Mouse (Mus musculus): Measurements from ENCODE around the gene Brk1.

Gene Brk1

DNA sequence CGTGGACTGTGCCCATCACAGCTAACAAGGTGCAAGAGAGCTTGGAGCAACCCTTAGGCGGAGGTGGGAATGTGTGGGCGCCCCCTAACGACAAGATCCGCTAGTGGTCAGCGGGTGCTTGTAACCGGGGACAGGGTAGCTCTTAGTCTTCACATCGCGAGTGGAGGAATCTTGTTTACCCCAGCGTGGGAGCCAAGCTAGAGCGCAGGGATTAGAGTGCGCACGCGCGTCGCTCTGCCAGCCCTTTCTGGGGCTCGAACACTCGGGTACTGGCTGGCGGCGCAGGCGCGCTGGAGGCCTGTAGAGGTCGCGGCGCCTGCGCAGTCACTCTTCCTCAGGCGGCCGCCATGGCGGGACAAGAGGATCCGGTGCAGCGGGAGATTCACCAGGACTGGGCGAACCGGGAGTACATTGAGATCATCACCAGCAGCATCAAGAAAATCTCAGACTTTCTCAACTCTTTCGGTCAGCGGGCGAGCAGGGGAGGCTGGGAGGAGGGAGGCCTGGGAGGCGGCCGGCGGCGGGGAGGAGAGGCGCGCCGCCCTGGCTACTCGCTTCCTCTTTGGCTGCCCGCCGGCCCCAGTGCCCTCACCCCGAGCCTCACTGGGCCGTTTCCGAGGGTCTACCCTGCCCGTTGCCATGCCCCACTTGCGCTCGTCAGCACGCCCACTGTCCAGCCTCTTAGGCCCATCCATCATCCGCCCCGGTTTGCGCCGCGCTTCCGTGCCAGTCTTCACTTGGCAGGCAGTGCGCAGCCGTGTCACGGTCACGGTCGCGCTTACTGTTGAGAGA lies at the start of gene Brk1:
Gene Brk1 (plus strand): TSS at position 341 of the 792 bp plus-strand sequence.
- peak; percentile 68 to 85 for DNase-seq (ENCODE audit: low spot score in 2 of 2)

DNA sequence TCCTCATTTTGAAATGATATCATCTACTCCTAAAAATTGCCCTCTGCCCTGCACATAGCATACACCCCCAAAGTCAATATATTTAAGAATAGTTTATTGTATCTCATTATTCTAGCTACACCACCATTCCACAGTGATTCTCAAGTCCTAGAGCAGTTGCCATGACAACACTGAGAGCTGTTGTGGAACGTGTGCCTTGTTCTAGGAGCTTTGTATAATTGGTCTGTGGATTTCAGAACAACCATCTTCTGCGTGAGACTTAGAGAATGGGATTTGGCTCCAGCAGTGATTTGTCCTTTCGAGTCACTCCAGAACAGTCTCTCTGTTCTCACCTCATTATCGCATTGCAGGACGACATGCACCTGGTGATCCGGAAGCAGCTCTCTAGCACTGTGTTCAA lies 44.8 kb upstream of the Brk1 start:
- DNase-seq (ENCODE audit: low spot score in 2 of 2): no peak

DNA sequence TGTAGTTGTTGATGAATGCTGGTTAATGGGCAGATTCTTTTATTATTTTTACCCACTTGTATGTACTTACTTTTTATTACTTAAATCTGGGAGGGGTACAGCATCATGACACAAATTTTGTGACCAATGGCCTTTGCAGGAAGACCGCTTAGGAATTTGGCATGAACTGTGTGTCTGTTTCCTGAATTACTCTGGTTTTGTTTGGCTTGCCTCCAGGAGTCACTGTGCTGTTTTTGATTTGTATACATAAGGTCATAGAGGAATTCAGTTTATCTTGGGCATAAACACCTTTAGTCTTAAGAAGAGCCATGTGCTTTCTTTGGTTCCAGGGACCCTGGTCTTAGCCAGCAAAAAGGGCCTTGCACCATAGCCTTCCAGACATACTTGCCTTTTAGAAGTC lies 40.0 kb upstream of the Brk1 start:
- no peak for DNase-seq (ENCODE audit: low spot score in 2 of 2)

DNA sequence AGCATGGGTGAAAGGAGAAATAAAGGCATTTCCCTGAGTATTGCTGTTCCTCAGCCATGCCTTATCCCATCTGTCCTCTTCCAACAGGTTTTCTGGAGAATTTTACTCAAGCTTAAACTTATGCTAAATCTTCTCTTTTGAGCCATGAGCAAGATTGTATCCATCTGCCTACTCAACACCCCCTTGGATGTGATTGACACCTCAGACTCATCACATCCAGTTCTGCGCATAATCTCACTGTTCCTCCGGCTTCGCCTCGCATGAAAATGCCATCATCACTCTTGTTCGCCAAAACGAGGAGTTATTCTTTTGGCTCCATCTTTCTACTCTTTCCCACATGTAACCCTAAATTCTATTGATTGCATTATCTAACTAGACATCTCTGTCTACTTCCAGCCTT lies 28.5 kb upstream of the Brk1 start:
- no peak for DNase-seq (ENCODE audit: low spot score in 2 of 2)

DNA sequence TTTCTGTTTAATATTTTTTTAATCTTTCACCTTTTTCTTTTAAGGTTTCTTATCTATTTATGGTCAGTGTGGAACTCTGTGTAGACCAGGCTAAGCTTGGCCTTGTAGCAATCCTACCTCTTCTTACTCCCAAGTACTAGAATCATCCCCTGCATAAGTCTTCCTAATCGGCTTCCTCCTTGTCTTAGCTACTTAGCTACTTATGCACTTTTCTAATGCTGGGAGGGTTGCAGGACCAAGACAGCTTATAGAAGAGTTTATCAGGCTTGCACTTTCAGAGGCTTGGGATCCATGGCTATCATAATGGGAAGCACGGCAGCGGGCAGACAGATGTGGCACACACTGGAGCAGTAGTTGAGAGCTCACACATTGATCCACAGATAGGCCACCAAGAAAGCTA lies 25.3 kb upstream of the Brk1 start:
- DNase-seq (ENCODE audit: low spot score in 2 of 2): no peak

DNA sequence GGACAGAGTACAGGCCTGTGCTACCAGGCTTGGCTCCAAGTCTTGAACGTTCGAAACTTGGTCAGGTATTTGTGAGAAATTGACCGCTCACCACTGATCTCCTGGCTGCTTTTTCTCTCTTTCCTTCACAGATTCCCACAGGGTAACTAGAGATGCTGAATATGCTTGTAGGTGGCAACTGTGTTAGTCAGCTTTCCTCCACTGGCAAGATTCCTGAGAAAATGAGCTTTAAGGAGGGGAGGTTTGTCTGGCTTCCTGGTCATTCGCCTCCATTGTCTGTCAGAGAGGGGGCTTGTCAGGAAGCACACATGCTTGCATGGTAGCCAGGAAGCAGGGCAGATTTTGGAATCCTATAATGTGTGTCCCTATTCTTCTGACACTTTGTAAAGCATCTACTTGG lies 21.5 kb upstream of the Brk1 start:
- DNase-seq (ENCODE audit: low spot score in 2 of 2): no peak

DNA sequence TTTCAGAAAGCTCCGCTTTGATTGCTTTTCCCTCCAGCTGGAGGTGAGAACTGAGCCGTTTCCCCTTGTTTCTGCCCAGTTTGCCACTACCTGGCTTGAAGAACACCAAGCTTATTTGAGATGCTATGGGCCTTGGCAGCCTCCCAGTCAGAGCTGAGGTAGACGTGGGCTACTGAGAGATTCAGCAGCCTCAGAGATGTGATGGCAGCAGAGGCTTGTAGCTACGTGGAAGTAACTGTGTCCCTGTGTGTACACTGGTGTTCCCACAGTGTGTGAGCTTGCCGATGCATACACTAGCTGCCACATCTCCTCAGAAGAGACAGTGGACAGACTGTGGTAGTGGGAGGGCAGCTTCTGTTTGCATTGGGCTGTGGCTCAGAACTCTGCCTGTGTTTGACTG lies 19.5 kb upstream of the Brk1 start:
- no peak for DNase-seq (ENCODE audit: low spot score in 2 of 2)

DNA sequence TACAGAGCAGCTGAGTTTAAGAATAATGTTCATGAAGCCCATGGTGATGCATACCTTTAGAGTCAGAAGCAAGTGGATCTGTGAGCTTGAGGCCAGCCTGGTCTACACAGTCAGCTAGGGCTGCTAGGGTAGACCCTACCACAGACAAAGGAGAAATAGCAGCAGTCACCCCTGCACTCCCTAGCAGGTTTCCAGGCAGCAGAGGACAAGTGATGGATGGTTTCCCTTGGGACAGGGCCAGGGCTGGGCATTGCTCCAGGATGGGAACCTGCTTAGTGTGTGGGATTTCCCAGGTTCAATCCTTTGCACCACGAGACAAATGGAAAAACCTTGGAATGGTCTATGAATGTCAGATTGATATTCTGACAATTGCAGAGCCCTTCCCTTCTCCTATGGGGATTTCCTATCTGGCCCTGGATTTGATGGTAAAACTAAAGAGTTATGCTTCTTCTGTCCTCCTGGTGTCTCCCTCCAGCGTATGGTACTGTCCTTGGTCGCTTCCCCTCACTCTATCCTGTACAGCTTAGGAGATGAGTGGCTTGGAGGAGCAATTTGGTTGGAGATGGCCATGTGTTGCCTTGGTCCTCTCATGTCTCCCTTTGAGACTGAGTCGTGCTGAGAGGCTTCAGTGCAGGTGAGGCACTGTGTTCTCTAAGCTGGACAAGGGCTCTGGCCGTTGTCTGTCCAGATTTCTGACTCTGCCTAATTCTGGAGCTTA lies 17.9 kb upstream of the Brk1 start:
- DNase-seq (ENCODE audit: low spot score in 2 of 2): no peak

DNA sequence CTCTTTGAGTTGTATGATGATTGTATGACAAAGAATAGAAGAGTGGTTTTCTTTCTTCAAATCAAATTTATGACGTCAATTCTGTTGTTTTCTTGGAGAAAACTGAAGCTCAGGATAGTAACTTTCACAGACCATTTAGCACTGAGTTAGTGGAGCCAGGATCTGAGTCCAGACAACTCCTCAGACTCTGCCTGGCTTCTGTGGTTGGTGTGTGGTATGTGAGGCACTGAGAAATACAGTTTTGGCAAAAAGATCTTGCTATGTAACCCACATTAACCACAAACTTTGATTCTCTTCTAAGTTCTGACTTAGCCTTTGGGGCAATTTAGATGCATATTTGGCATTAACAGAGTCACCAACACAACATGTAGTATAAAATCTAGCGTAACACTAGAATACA lies 11.9 kb upstream of the Brk1 start:
- DNase-seq (ENCODE audit: low spot score in 2 of 2): no peak

DNA sequence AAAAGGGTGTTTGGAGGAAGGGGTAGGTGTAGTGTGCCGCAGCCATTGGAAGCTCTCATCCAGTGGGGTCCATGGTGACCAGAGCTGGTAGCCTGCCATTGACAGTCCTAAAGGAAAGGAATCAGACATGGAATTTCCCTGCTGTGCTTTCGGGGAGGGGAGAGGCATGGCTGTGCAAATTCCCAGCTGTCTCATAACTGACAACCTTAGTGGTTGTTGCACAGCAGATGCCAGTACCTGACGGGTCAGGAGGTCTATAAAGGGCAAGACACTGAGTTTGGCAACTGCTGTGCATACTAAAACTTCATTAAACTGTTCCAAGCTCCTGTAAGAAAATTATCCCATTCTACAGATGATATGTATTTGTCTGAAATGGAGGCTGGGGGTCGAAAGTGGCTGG lies 6.6 kb upstream of the Brk1 start:
- no peak for DNase-seq (ENCODE audit: low spot score in 2 of 2)

DNA sequence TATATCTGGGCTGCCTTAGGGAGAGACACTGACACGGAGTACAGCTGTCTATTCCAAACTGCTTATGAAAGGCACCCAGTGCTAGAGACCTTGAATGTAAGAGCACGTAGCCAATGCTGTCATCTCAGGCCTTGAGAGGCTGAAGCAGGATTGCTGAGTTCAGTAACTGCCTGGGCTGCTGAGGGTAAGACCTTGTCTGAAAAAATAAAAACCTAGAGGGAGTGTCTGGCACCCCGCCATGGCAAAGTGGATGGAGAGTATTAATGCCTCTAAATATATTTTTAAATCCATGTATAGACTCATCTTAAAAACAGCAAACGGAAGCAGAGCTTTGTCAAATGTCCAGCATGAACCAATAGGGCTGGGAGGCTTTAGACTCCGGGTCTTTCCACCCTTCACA lies 4.7 kb upstream of the Brk1 start:
- DNase-seq (ENCODE audit: low spot score in 2 of 2): no peak

DNA sequence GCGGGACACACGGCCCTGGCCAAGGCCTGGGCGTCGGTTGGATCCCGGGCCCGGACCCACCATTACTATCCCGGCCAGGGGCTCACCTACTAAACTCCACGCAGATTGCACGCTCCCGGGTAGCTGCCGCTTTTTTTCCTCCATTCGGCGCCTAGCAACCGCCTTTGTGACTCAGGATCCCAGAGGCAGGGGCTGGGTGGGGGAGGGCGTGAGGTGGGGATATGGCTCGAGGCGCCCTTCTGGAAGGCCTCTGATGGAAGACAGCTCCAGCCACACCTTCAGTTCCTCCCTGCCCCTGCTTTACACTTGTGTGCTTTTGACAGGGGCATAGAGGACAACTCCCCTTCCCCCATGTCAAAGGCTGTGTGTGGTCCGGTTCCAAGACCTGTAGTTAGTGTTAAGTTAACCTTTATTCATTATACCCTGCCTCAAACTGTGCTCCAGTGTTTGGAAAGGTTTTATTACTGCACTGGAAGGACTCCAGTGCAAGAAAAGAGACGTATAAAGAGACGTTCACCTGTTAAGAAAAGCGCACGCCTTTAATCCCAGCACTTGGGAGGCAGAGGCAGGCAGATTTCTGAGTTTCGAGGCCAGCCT lies 3.9 kb upstream of the Brk1 start, which contains the start of gene Fancd2os:
Gene Fancd2os (minus strand): TSS at position 173 of the 597 bp plus-strand sequence.
- DNase-seq (ENCODE audit: low spot score in 2 of 2): no peak

DNA sequence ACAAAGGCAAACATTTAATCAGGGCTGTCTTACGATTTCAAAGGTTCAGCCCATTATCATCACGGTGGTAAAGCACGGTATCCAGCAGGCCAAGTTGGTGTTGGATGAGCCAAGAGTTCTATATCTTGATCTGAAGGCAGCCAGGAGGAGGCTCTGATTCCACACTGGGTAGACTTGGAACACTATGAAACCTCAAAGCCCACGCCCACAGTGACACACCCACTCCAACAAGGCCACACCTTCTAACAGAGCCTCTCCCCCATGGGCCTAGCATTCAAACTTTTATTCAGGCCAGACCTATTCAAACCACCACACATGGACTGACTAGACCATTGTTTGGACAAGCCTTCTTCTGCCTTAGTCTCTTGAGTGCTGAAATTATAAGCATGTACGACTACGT lies 1.8 kb upstream of the Brk1 start:
- no peak for DNase-seq (ENCODE audit: low spot score in 2 of 2)

DNA sequence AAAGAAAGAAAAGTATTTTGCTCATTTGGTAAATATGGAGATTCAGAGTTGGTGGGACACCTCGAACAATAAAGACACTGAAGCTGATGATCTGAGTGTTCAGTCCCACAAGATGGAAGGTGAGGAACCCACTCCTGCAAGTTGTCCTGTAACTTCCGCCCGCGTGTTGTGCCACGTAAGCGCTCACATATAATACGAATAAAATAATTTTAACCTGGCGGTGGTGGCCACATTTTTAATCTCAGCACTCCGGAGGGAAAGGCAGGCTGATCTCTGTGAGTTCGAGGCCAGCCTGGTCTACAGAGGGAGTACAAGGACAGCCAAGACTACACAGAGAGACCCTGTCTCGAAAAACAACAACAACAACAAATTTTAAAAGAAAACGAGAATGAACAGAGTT lies 579 bp upstream of the Brk1 start:
- peak in 1 of 2 experiments; percentile 14 for DNase-seq (ENCODE audit: low spot score in 2 of 2)

DNA sequence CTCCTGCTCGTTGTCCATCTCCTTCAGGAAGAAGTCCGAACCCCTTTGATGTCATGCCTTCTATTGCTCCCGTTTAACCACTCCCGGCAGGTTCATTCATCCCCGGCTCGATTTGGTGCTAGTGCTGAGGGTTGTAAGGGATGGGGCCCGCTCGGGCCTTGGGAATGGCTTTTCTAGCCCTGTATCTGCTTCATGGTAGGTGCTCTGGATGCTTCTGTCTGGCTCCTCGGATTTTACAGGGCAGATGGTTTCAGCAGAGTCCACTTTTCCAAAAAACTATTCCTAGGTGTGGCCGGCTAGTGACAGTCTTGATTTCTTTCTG lies 613 bp downstream of the Brk1 start:
- no peak for DNase-seq (ENCODE audit: low spot score in 2 of 2)

DNA sequence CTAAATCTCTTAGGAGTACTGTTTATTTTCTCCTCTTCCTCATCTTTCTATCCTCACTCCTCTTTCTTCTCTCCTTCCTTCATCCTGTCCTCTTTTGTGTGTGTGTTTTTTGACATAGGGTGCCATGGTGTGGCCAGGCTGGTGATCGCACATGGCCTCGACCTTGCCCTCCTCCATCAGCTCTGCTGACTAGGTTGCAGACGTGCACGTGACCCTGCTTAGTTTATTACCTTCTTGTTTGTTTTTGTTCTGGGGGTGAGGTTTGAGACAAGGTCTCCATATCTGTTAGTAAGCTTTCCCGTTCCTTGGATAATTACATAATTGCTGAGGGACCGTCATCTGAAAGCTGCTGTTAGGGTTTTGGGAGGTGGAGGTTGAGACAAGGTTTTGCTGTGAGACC lies 4.3 kb downstream of the Brk1 start:
- no peak for DNase-seq (ENCODE audit: low spot score in 2 of 2)

DNA sequence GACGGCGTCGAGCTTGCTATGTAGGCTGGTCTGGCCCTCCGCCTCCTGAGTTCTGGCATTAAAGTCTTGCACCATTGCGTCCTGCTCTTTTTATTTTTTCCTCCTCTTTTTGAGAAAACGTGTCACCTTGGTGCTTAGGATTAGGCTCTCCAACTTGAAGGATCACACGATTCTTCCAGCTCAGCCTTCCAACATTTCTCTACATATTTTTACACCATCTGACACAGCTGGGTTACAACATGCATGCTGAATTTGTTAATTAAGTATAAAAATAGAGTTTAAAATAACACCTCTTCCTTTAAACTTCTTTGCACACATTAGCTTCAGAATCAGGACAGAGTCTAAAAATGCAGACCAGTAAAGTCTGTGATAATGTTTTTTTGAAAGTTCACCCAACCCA lies 4.7 kb downstream of the Brk1 start:
- DNase-seq (ENCODE audit: low spot score in 2 of 2): no peak

DNA sequence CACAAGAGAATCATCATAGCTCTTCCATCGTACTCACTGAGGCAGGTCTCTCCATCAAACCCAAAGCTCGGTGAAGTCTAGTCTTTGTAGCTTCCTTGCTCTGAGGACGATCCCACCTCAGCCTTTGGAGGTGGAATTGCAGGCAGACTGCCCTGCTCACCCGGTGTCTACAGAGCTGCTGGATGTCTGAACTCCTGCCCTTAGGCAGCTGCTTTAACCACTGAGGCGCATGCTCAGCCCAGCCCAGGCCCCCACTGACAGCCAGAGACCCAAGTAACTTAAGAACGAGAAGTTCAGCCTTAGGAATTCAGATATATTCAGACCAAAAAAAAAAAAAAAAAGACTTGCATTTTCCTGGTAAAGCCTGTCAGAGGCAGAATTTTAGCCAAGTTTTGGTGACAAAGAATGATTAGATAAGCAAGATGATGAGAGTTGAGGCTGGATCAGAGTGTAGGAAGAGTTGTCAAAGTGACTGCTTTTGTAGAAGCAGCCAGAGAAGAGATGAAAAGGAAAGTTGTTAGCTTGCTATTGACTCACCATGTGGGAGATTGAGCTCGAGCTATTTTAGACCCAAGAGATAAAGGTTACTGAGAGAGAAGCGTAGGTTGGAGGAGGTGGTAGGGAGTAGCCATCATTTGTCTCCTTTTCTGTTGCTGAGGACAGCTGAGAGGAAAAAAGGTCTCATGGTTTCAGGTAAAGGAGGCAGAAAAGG lies 7.8 kb downstream of the Brk1 start:
- DNase-seq (ENCODE audit: low spot score in 2 of 2): no peak

DNA sequence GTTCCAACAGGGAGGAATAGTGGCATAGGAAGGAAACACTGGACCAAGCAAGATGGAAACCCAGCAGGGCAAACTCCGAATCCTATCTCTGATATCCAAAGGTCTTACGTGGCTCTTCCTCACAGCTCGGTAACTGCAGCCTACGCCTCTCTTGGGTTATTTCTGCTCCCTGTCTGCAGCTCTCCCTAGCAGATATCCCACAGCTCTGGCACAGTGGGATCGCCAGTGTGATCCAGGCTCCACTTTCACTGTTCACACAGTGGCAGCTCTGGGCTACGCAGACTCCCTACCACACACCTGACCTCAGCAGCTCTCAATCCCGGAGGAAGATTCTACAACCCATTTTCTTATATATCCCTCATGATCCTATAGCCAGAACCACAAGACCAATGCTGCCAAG lies 9.6 kb downstream of the Brk1 start:
- no peak for DNase-seq (ENCODE audit: low spot score in 2 of 2)

DNA sequence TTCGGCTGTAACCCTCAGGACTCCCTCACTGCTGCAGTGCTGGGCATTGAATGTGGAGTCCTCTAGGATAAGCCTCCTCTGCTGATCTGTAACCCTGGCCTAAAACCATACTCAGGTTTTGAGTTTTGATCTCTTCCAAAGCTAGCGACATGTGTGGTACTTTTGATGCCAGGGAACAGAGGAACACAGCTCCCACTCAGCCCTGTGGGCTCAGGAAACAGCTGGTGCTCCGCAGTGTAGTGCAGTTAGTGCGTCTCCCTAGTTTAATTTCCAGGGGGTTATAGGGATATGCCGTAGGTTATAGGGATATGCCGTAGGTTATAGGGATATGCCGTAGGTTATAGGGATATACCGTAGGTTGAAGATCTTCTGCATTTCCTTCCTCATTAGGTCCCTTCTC lies 10.4 kb downstream of the Brk1 start:
- no peak for DNase-seq (ENCODE audit: low spot score in 2 of 2)

DNA sequence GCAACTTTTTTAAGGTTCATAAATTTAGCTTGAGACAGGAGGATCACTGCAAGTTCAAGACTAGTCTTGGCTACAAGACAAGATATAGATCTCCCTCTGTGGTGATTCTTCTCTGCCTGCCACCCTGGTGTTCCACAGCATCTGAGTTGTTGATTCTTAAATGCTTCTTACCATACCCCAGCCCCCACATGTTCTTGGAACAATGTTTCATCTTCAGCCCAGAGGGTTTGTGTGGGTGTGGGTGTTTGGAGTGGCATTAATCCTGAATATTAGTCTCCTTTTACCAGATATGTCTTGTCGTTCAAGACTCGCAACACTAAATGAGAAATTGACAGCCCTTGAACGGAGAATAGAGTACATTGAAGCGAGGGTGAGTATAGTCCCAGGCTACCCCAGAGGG lies 10.9 kb downstream of the Brk1 start:
- no peak for DNase-seq (ENCODE audit: low spot score in 2 of 2)

DNA sequence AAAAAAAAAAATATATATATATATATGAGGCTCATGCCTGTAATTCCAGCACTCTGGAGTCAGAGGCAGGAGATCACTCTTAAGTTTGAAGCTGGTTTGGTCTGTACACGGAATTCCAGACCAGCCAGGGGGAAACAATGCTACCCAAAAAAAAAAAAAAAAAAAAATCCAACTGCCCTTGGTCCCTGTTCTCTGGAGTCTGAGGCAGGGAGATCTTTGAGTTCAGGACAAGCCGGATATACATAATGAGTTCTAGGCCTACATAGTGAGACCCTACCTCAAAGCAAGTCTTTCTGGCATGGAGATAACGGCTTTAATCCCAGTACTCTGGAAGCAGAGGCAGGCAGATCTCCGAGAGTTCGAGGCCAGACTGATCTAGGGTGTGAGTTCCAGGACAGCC lies 18.8 kb downstream of the Brk1 start:
- no peak for DNase-seq (ENCODE audit: low spot score in 2 of 2)

Data from thymus, postnatal 10 days (tissue).